Mouse (Mus musculus) MEL (cell line): ENCODE data around the gene Trnau1ap.

Experiments
- CTCF ChIP-seq, 3 experiments: IDR thresholded peaks in 2 of 3; conservative IDR thresholded peaks in 1 of 3; 2 replicates each; pipeline ENCODE4 v1.5.1; 2011 to 2012; ENCODE audit warnings: low read length in 3 of 3, low read depth in 2 of 3, mild to moderate bottlenecking in 2 of 3, improper control_type of control experiment in 1 of 3, inconsistent platforms in 1 of 3, mixed read lengths in 1 of 3, moderate library complexity in 1 of 3; ENCODE audit not compliant: control insufficient read depth in 1 of 3, insufficient read depth in 1 of 3, poor library complexity in 1 of 3, severe bottlenecking in 1 of 3
- MAFK ChIP-seq: IDR thresholded peaks from 2 replicates; pipeline ENCODE4 v1.6.1; 2011; ENCODE audit warnings: low read depth, mild to moderate bottlenecking, low read length, improper control_type of control experiment, borderline replicate concordance
- POLR2A ChIP-seq, 2 experiments: IDR thresholded peaks; 2 replicates each; pipeline ENCODE4 v1.6.1; 2011 to 2012; ENCODE audit warnings: low read length in 2 of 2, mild to moderate bottlenecking in 2 of 2, control low read depth in 1 of 2, improper control_type of control experiment in 1 of 2, low read depth in 1 of 2, moderate library complexity in 1 of 2; ENCODE audit not compliant: control insufficient read depth in 1 of 2, insufficient read depth in 1 of 2, poor library complexity in 1 of 2
- USF1 ChIP-seq: IDR thresholded peaks from 2 replicates; pipeline ENCODE4 v1.6.1; 2014; ENCODE audit warnings: low read depth, mild to moderate bottlenecking, inconsistent platforms, low read length, improper control_type of control experiment, moderate library complexity

- TF ChIP-seq USF1 (no peak), POLR2A (IDR thresholded peaks at IDR 0.05; ENCODE audit: control insufficient read depth in 1 of 2, insufficient read depth in 1 of 2, low read depth in 1 of 2, low read length in 2 of 2, poor library complexity in 1 of 2) (no peak), MAFK (no peak), CTCF (IDR thresholded peaks at IDR 0.05 in 2 of 3, conservative IDR thresholded peaks at IDR 0.05 in 1 of 3; ENCODE audit: control insufficient read depth in 1 of 3, insufficient read depth in 1 of 3, low read depth in 2 of 3, low read length in 3 of 3, poor library complexity in 1 of 3, severe bottlenecking in 1 of 3) (no peak)
Measured at GRCm38 (mm10) chr4:132367480-132368201, 38.3 kb upstream of the Trnau1ap start.
